Mouse (Mus musculus) kidney, adult 2 months (tissue): Measurements from ENCODE around the gene Grk6.

ENCODE experiments used
- CTCF ChIP-seq: fragments of 200-500 bp; conservative IDR thresholded peaks from 2 replicates; pipeline ENCODE4 v1.5.1; 2011; ENCODE audit warnings: low read depth, mild to moderate bottlenecking, control low read depth, low read length, moderate library complexity, mixed read lengths; ENCODE audit not compliant: insufficient read depth, insufficient read length
- POLR2A ChIP-seq: fragments of 200-500 bp; IDR thresholded peaks from one replicate; pipeline ENCODE4 v1.6.1; 2011; ENCODE audit warnings: low read depth, low read length, control low read depth

DNA sequence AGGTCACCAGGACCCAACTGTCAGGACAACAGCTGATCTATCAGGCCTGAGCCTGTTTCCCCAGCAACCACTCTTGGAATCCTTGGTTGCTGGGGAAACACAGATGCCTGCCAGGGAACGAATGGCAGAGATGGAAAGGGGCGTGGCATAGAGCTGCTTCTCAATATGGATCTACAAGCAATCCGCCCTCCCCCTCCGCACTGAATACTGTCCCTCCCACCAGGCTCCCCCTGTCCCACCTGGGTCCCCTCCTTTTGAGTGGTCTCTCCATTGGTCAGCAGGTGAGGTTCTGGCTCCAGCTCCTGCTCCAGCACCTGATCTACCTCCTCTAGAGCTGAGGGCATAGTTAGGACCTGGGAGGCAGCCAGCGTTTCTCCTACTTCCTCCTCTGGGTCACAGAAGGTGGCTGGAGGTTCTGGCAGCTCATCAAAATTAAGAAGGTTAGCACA, 29.8 kb downstream of the Grk6 start:
- TF ChIP-seq CTCF (no peak), POLR2A (no peak)
